Mouse (Mus musculus) kidney, embryonic 15.5 days (tissue): Measurements from ENCODE around the gene Dtd1. TPM values are rescaled to one million over a fixed set of nuclear protein-coding genes. Genes with fewer than 3 reads are reported as not detected.
"Not testable (repeated sequence)": the region's sequence is repeated elsewhere in the genome, so short reads cannot be mapped to it uniquely, and the experiment has no call there.

Experiments used
- ATAC-seq: fragments of 200-750 bp; cut with Nextera tagmentation; replicated peaks from 2 replicates; pipeline ENCODE4 v1.8.0; 2017; ENCODE audit warnings: moderate TSS enrichment; ENCODE audit not compliant: low FRiP score
- H3K27ac ChIP-seq: fragments of 300-500 bp; sonication (generic); 2 replicates; pipeline ENCODE4 v1.5.1; 2015; ENCODE audit warnings: mild to moderate bottlenecking, inconsistent platforms
- H3K27me3 ChIP-seq: fragments of 300-500 bp; sonication (generic); 2 replicates; pipeline ENCODE4 v1.6.1; 2015; ENCODE audit warnings: inconsistent platforms
- H3K36me3 ChIP-seq: fragments of 300-500 bp; sonication (generic); 2 replicates; pipeline ENCODE4 v1.6.1; 2015; ENCODE audit warnings: inconsistent platforms
- H3K4me1 ChIP-seq: fragments of 300-500 bp; sonication (generic); 2 replicates; pipeline ENCODE4 v1.6.1; 2015; ENCODE audit warnings: inconsistent platforms
- H3K4me2 ChIP-seq: fragments of 300-500 bp; sonication (generic); 2 replicates; pipeline ENCODE4 v1.6.1; 2015; ENCODE audit warnings: moderate library complexity, mild to moderate bottlenecking, inconsistent platforms
- H3K4me3 ChIP-seq: fragments of 300-500 bp; sonication (generic); replicated peaks from 2 replicates; pipeline ENCODE4 v1.5.1; 2015; ENCODE audit warnings: mild to moderate bottlenecking, inconsistent platforms
- H3K9ac ChIP-seq: fragments of 300-500 bp; sonication (generic); 2 replicates; pipeline ENCODE4 v1.6.1; 2015; ENCODE audit warnings: mild to moderate bottlenecking, inconsistent platforms
- H3K9me3 ChIP-seq: fragments of 300-500 bp; sonication (generic); replicated peaks from 2 replicates; pipeline ENCODE4 v1.6.1; 2016; ENCODE audit warnings: inconsistent platforms
- WGBS: fragments of 180-500 bp; shearing (Covaris S2); methylation state at CpG from one replicate; pipeline ENCODE4 v1.1.7; 2015; ENCODE audit warnings: mixed read lengths; 5-methylcytosine and 5-hydroxymethylcytosine counted together
- polyA plus RNA-seq: library from polyadenylated mRNA; unstranded; fragments of >200 nt; fragmentation: Nextera tagmentation; extraction: Ambion mirVana; gene quantifications from 2 replicates; pipeline ENCODE4 v1.2.1, GENCODE M21; 2015

Dtd1 gene
- polyA plus RNA-seq: 47.3 and 48.1 TPM in 2 replicates

- Histone ChIP-seq H3K27me3 (no peaks in the 10 kb centered on the region), H3K9me3 (no peaks in the 10 kb centered on the region), H3K27ac (0 out of 2 replicates have a peak within 1 kb of the TSS, but pooled peaks have one; percentile 54), H3K4me3 (peak within 1 kb of the TSS; percentile 71), H3K4me1 (peaks cover 6% of the 10 kb centered on the region; the same call in 1 of the 2 replicates), H3K9ac (peak within 1 kb of the TSS; percentile 83), H3K4me2 (peak within 1 kb of the TSS; percentile 83), H3K36me3 (peaks cover 5% of the 10 kb centered on the region; the same call in 1 of the 2 replicates)
- 1% methylated on average over 50 of the region's 50 CpGs for WGBS
- peak; percentile 97 for ATAC-seq
These were observed at the start of gene Dtd1 for GRCm38 (mm10) chr2:144599831-144600687. Dtd1 (plus strand) TSS chr2:144599897.

DNA sequence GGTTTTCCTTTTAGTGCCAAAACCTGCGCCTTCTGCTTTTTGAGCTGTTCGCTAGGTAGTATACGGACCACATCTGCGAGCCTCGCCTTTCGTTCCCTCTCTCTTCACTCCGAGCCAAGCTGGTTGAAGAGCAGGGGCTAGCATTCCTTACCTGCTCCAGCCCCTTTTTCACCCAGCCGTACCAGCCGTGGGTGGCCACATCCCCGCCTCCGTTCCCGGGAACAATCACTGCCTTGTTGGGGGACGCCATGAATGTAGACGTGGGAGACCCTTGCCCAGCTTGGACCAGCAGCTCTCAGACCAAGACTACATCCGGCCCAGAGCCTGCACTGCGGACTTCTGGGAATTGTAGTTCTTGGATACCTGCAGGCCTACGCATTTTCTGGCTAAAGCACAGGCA, 49.2 kb upstream of the Dtd1 start, which contains the start of gene Rbbp9:
TSS of gene Rbbp9 (minus strand) at position 341 of the 400 bp plus-strand sequence.
- Histone ChIP-seq H3K4me2 (peak within 1 kb of the TSS; percentile 59), H3K4me3 (peak within 1 kb of the TSS; percentile 88), H3K9me3 (no peaks in the 10 kb centered on the region), H3K9ac (peak within 1 kb of the TSS; percentile 77), H3K36me3 (peaks cover 25% of the 10 kb centered on the region), H3K27me3 (no peaks in the 10 kb centered on the region), H3K27ac (peak within 1 kb of the TSS; percentile 91), H3K4me1 (peaks cover 26% of the 10 kb centered on the region)
- ATAC-seq: peak; percentile 97
- WGBS: under 1% methylated on average over 17 of the region's 17 CpGs

- no peak for ATAC-seq
- Histone ChIP-seq H3K36me3 (peaks cover under 1% of the 10 kb centered on the region; the same call in 1 of the 2 replicates), H3K27me3 (no peaks in the 10 kb centered on the region), H3K27ac (no peak overlapping the region), H3K4me1 (peaks cover 24% of the 10 kb centered on the region), H3K4me2 (no peak overlapping the region), H3K9me3 (no peaks in the 10 kb centered on the region), H3K9ac (no peak overlapping the region), H3K4me3 (no peak overlapping the region)
- WGBS: 93% methylated on average over 3 of the region's 3 CpGs
These were observed 45.8 kb upstream of the Dtd1 start for GRCm38 (mm10) chr2:144553905-144554304.

DNA sequence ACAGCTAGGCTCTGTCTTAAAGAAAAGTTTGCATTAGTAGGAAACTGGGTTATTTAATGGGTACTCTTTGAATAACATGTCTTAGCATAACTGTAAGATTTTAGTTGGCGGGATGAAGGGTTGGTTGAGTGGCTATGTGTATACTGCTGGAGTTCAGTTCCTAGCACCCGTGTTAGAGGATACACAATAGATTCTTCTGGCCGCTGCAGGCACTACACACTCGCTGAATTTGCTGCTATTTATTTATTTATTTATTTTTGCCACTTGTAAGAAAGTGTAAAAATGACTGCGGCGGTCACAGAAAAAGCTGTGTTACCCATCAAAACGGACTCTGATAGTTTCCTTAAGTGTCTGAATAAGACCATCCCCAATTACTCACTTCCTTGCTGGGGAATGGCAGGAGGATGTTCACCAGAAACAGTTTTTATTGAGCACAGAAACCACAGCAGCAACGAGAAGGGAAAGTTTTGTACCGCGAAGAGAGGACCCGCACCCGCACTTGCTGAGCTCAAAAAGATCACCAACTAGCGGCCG, 44.3 kb upstream of the Dtd1 start:
- Histone ChIP-seq H3K4me3 (peak overlapping the region; percentile 94), H3K27me3 (no peaks in the 10 kb centered on the region), H3K9me3 (no peaks in the 10 kb centered on the region), H3K36me3 (peaks cover 15% of the 10 kb centered on the region), H3K9ac (peak overlapping the region; percentile 79), H3K27ac (peak overlapping the region; percentile 97), H3K4me1 (peaks cover 16% of the 10 kb centered on the region), H3K4me2 (peak overlapping the region; percentile 68)
- 2% methylated on average over 14 of the region's 14 CpGs for WGBS
- ATAC-seq: peak; percentile 10; the same call in 1 of the 2 replicates

- under 1% methylated on average over 44 of the region's 44 CpGs for WGBS
These were observed 43.7 kb upstream of the Dtd1 start, which contains the start of gene Sec23b for GRCm38 (mm10) chr2:144555820-144556552. Sec23b (plus strand) TSS chr2:144556229.

DNA sequence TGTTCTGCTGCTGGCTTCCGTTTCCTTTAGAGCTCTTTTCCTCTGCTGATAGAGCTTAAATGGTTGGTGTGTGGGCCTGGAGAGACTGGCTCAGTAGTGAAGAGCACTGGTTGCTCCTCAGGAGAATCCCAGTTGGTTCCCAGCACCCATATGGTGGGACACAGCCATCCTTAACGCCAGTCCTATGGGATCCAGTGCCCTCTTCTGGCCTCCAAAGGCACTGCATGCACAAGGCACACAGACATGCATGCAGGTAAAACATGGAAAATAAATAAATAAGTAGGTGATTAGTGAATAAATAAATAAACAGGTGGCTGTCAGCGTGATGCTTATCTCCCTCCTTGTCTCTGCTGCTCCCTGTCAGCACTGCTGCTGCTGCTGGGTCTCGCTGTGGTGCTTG, 11.0 kb upstream of the Dtd1 start:
- Histone ChIP-seq H3K9ac (no peak overlapping the region), H3K4me2 (no peak overlapping the region), H3K27ac (no peak overlapping the region), H3K27me3 (no peaks in the 10 kb centered on the region), H3K9me3 (no peaks in the 10 kb centered on the region), H3K36me3 (peaks cover 67% of the 10 kb centered on the region), H3K4me3 (no peak overlapping the region), H3K4me1 (peaks cover 2% of the 10 kb centered on the region)
- no peak for ATAC-seq
- 88% methylated on average over 4 of the region's 4 CpGs for WGBS

More at GRCm38 (mm10) chr2:144555820-144556552, 43.7 kb upstream of the Dtd1 start, which contains the start of gene Sec23b:
- Histone ChIP-seq H3K27me3 (no peaks in the 10 kb centered on the region), H3K27ac (peak within 1 kb of the TSS; percentile 97), H3K4me2 (peak within 1 kb of the TSS; percentile 68), H3K4me1 (peaks cover 16% of the 10 kb centered on the region), H3K9ac (peak within 1 kb of the TSS; percentile 79), H3K4me3 (peak within 1 kb of the TSS; percentile 94), H3K9me3 (no peaks in the 10 kb centered on the region), H3K36me3 (peaks cover 18% of the 10 kb centered on the region)
- ATAC-seq: peak; percentile 99

DNA sequence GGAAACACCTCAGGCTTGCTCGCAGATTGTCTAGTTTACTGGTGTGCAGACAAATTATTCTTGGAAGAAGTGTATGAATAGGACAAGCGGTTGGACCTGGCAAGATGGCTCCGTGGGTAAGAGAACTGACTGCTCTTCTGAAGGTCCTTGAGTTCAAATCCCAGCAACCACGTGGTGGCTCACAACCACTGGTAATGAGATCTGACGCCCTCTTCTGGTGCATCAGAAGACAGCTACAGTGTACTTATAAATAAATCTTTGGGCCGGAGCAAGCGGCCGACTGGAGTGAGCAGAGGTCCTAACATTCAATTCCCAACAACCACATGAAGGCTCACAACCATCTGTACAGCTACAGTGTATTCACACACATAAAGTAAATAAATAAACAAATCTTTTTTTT, 6.7 kb upstream of the Dtd1 start:
- not testable (repeated sequence) for H3K27me3 ChIP-seq, ATAC-seq, H3K4me2 ChIP-seq, H3K9ac ChIP-seq, H3K9me3 ChIP-seq, H3K27ac ChIP-seq, H3K4me1 ChIP-seq, H3K4me3 ChIP-seq
- peaks cover 32% of the 10 kb centered on the region for H3K36me3 ChIP-seq
- 69% methylated on average over 8 of the region's 8 CpGs for WGBS

- H3K9me3 ChIP-seq: no peaks in the 10 kb centered on the region
- ATAC-seq: peak; percentile 97
- peaks cover 10% of the 10 kb centered on the region for H3K4me1 ChIP-seq
- WGBS: 1% methylated on average over 31 of the region's 31 CpGs
- H3K27me3 ChIP-seq: no peaks in the 10 kb centered on the region
- peak within 1 kb of the TSS; percentile 63 for H3K4me2 ChIP-seq
- H3K9ac ChIP-seq: peak within 1 kb of the TSS; percentile 63
- H3K4me3 ChIP-seq: peak within 1 kb of the TSS; percentile 62
- H3K36me3 ChIP-seq: peaks cover 22% of the 10 kb centered on the region
- H3K27ac ChIP-seq: no peak within 1 kb of the TSS
These were observed 5.6 kb upstream of the Dtd1 start, which contains the start of gene Smim26 for GRCm38 (mm10) chr2:144593951-144594651. Smim26 (plus strand) TSS chr2:144594054.

- Histone ChIP-seq H3K4me3 (no peak overlapping the region), H3K36me3 (peaks cover 5% of the 10 kb centered on the region; the same call in 1 of the 2 replicates), H3K27ac (no peak overlapping the region), H3K9ac (no peak overlapping the region), H3K4me1 (peaks cover 16% of the 10 kb centered on the region), H3K9me3 (no peaks in the 10 kb centered on the region), H3K4me2 (no peak overlapping the region), H3K27me3 (no peaks in the 10 kb centered on the region)
- no peak for ATAC-seq
- 78% methylated on average over 2 of the region's 2 CpGs for WGBS
These were observed 1.7 kb upstream of the Dtd1 start for GRCm38 (mm10) chr2:144598006-144598405.

DNA sequence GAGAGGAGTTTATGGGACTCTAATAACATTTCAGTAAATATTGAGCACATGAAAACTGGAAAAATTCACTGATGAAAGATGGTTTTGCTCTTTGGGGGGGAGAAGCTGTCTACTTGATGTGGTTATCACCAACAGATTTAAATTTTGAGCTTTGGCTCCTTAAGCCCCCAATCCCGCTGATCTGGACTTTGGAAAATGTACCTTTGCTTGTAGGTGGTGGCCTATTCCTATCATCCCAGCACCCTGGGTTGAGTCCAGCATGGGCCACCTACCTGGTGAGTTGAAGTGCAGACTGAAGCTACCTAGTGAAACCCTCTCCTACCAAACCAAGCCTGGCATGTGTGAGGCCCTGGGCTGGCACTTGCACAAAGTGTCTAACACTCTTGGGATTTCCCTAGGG, 1.9 kb downstream of the Dtd1 start:
- Histone ChIP-seq H3K9ac (no peak overlapping the region), H3K4me1 (peaks cover 6% of the 10 kb centered on the region; the same call in 1 of the 2 replicates), H3K27ac (no peak overlapping the region), H3K9me3 (no peaks in the 10 kb centered on the region), H3K4me2 (no peak overlapping the region), H3K4me3 (no peak overlapping the region), H3K27me3 (no peaks in the 10 kb centered on the region), H3K36me3 (no peaks in the 10 kb centered on the region)
- WGBS: 100% methylated on average over 1 of the region's 1 CpGs
- ATAC-seq: no peak

- 93% methylated on average over 6 of the region's 6 CpGs for WGBS
- ATAC-seq: no peak
- Histone ChIP-seq H3K36me3 (no peaks in the 10 kb centered on the region), H3K9ac (no peak overlapping the region), H3K4me3 (no peak overlapping the region), H3K27me3 (no peaks in the 10 kb centered on the region), H3K4me1 (no peaks in the 10 kb centered on the region), H3K9me3 (no peaks in the 10 kb centered on the region), H3K27ac (no peak overlapping the region), H3K4me2 (no peak overlapping the region)
These were observed 14.3 kb downstream of the Dtd1 start for GRCm38 (mm10) chr2:144613956-144614355.
